Mouse (Mus musculus) heart, adult 2 months (tissue): ENCODE data around the gene Ppil6.

Experiments used
- CTCF ChIP-seq: fragments of 200-600 bp; IDR thresholded peaks from 2 replicates; pipeline ENCODE4 v1.8.1; 2022; ENCODE audit warnings: antibody characterized with exemption, mild to moderate bottlenecking, moderate library complexity
- POLR2A ChIP-seq: fragments of 200-500 bp; IDR thresholded peaks from 2 replicates; pipeline ENCODE4 v1.6.1; 2011; ENCODE audit warnings: mild to moderate bottlenecking, low read depth, low read length, control low read depth; ENCODE audit not compliant: insufficient read depth

GRCm38 (mm10) chr10:41482446-41482845, 7.8 kb upstream of the Ppil6 start:
- TF ChIP-seq CTCF = no peak
- TF ChIP-seq POLR2A = no peak
